ENCODE assay signal across 36 mouse cellular contexts in the genomic region with DNA sequence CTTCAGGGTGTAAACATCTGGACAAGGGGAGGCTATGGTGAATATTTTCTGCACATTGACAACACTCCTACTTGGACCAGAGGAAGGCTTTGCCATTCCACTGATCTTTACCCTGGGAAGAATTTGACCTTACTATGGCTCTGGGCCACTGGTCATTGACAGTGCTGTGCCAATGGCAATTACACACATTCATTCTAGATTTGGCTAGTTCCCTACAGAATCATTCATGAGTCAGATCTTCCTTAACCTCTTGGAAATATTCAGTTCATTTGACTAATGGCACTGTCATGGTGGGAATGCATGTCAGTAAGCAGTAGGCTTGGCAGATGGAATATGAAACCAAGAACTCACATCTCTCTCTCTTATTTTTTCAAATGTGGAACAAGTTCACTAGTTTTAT. TPM values are rescaled to one million over a fixed set of nuclear protein-coding genes. Genes with fewer than 3 reads are reported as not detected.
DNase-seq lines count a peak whose midpoint lies in the region; ATAC-seq and TF ChIP-seq lines count a peak whose summit lies in the region.
"Had no signal": no experiment of that assay in that cellular context is flagged by ENCODE, and none has a peak within 500 bp of the region (broad histone marks: within the 10 kb centered on the region; RNA-seq: fewer than 3 reads in every experiment).

No protein-coding gene starts in this region.

- H3K4me3 ChIP-seq in liver, adult 2 months (ENCODE audit: insufficient read depth, low read depth, low read length): no peak overlapping the region
- no peak overlapping the region for H3K4me3 ChIP-seq in liver, embryonic 11.5 days (ENCODE audit: low read depth, low read length)
- no peak overlapping the region for H3K4me3 ChIP-seq in embryonic fibroblast, embryonic 13.5 days (ENCODE audit: insufficient read depth, low read length)
- no peak overlapping the region for H3K4me3 ChIP-seq in hindbrain, embryonic 16.5 days (ENCODE audit: low read length)
- H3K4me3 ChIP-seq: embryonic facial prominence, embryonic 10.5 days; embryonic facial prominence, embryonic 13.5 days; forebrain, embryonic 10.5 days; forebrain, embryonic 13.5 days; gastrocnemius, adult 2 months; hindbrain, embryonic 12.5 days; hindbrain, embryonic 15.5 days; intestine, embryonic 15.5 days had no signal

- H3K4me2 ChIP-seq in liver, embryonic 11.5 days: no peak overlapping the region
- H3K4me2 ChIP-seq in hindbrain, embryonic 16.5 days (ENCODE audit: low read length): no peak overlapping the region
- H3K4me2 ChIP-seq: embryonic facial prominence, embryonic 13.5 days; forebrain, embryonic 13.5 days; heart, embryonic 11.5 days; hindbrain, embryonic 12.5 days; hindbrain, embryonic 15.5 days; intestine, embryonic 15.5 days had no signal

- no peaks in the 10 kb centered on the region for H3K4me1 ChIP-seq in liver, adult 2 months (ENCODE audit: control insufficient read depth, insufficient read depth, low read length)
- no peaks in the 10 kb centered on the region for H3K4me1 ChIP-seq in liver, embryonic 11.5 days (replicated peaks; ENCODE audit: control insufficient read depth, insufficient read depth, low read length)
- no peaks in the 10 kb centered on the region for H3K4me1 ChIP-seq in embryonic fibroblast, embryonic 13.5 days (ENCODE audit: control insufficient read depth, insufficient read depth, low read length)
- no peaks in the 10 kb centered on the region for H3K4me1 ChIP-seq in hindbrain, embryonic 16.5 days (ENCODE audit: control insufficient read depth, insufficient read depth, low read depth, low read length)
- H3K4me1 ChIP-seq: embryonic facial prominence, embryonic 10.5 days; embryonic facial prominence, embryonic 13.5 days; forebrain, embryonic 10.5 days; forebrain, embryonic 13.5 days; hindbrain, embryonic 12.5 days; hindbrain, embryonic 15.5 days; intestine, embryonic 15.5 days had no signal

- no peak for TF ChIP-seq CTCF in liver, adult 2 months (IDR thresholded peaks at IDR 0.05; ENCODE audit: low read depth, low read length)
- TF ChIP-seq CTCF in embryonic fibroblast, embryonic 13.5 days (IDR thresholded peaks at IDR 0.05; ENCODE audit: borderline replicate concordance, insufficient read depth, low read length): no peak

- H3K79me2 ChIP-seq in liver, adult 2 months (ENCODE audit: control insufficient read depth, insufficient read depth, low read length): no peaks in the 10 kb centered on the region

- H3K36me3 ChIP-seq in liver, adult 2 months (ENCODE audit: control insufficient read depth, insufficient read depth, low read length): no peaks in the 10 kb centered on the region
- no peaks in the 10 kb centered on the region for H3K36me3 ChIP-seq in liver, embryonic 11.5 days (ENCODE audit: control insufficient read depth, insufficient read depth, low read length)
- H3K36me3 ChIP-seq in hindbrain, embryonic 16.5 days (ENCODE audit: control insufficient read depth, insufficient read depth, low read length): no peaks in the 10 kb centered on the region
- H3K36me3 ChIP-seq: embryonic facial prominence, embryonic 10.5 days; embryonic facial prominence, embryonic 13.5 days; forebrain, embryonic 10.5 days; hindbrain, embryonic 12.5 days; hindbrain, embryonic 15.5 days; intestine, embryonic 15.5 days had no signal

- no peak overlapping the region for H3K9ac ChIP-seq in liver, adult 2 months (ENCODE audit: low read depth, low read length)
- no peak overlapping the region for H3K9ac ChIP-seq in liver, embryonic 11.5 days (ENCODE audit: low read depth, low read length)
- no peak overlapping the region for H3K9ac ChIP-seq in hindbrain, embryonic 16.5 days (ENCODE audit: low read depth, low read length)
- H3K9ac ChIP-seq: embryonic facial prominence, embryonic 13.5 days; forebrain, embryonic 13.5 days; hindbrain, embryonic 12.5 days; hindbrain, embryonic 15.5 days; intestine, embryonic 15.5 days had no signal

- no peaks in the 10 kb centered on the region for H3K27me3 ChIP-seq in liver, adult 2 months (ENCODE audit: control insufficient read depth, insufficient read depth, low read length)
- no peaks in the 10 kb centered on the region for H3K27me3 ChIP-seq in liver, embryonic 11.5 days (replicated peaks; ENCODE audit: control insufficient read depth, insufficient read depth, low read length)
- H3K27me3 ChIP-seq in hindbrain, embryonic 16.5 days (replicated peaks; ENCODE audit: control insufficient read depth, insufficient read depth, low read length): no peaks in the 10 kb centered on the region
- H3K27me3 ChIP-seq: embryonic facial prominence, embryonic 13.5 days; forebrain, embryonic 13.5 days; hindbrain, embryonic 12.5 days; hindbrain, embryonic 15.5 days; intestine, embryonic 15.5 days had no signal

- TF ChIP-seq POLR2A in liver, adult 2 months (IDR thresholded peaks at IDR 0.05; ENCODE audit: extremely low read depth, insufficient read depth, low read length): no peak
- TF ChIP-seq POLR2A in embryonic fibroblast, embryonic 13.5 days (IDR thresholded peaks at IDR 0.05; ENCODE audit: low read depth, low read length): no peak

- DNase-seq in adrenal gland, adult 2 months: peak; percentile 30
- no peak for DNase-seq in adrenal gland, postnatal 10 days
- peak; percentile 68 for DNase-seq in liver, adult 2 months (ENCODE audit: extremely low read depth, low read depth, low spot score)
- DNase-seq in liver, embryonic 11.5 days (ENCODE audit: low spot score): no peak
- peak; percentile 91 for DNase-seq in NIH3T3 (ENCODE audit: low read depth)
- DNase-seq in layer of hippocampus, adult 18-20 months (ENCODE audit: low spot score in 2 of 2): no peak
- DNase-seq: adrenal gland, postnatal 25 days; cerebellum, adult 11-12 months; cerebellum, adult 8-10 months; cerebellum, postnatal 36 days; embryo, embryonic 11 days; gastrocnemius, adult 2 months; gastrocnemius, postnatal 14 days; heart, adult 11 months had no signal

- H3K9me3 ChIP-seq in liver, embryonic 11.5 days (ENCODE audit: control insufficient read depth, low read length): no peaks in the 10 kb centered on the region
- H3K9me3 ChIP-seq in hindbrain, embryonic 16.5 days (ENCODE audit: control insufficient read depth, low read length): no peaks in the 10 kb centered on the region
- H3K9me3 ChIP-seq: embryonic facial prominence, embryonic 13.5 days; hindbrain, embryonic 15.5 days; intestine, embryonic 15.5 days had no signal

- no peak overlapping the region for H3K27ac ChIP-seq in liver, adult 2 months (replicated peaks; ENCODE audit: insufficient read depth, low read depth, low read length)
- no peak overlapping the region for H3K27ac ChIP-seq in liver, embryonic 11.5 days (ENCODE audit: low read depth, low read length)
- 0 out of 2 replicates have a peak overlapping the region, but pooled peaks have one; percentile 47 for H3K27ac ChIP-seq in embryonic fibroblast, embryonic 13.5 days (ENCODE audit: insufficient read depth, low read length)
- H3K27ac ChIP-seq in hindbrain, embryonic 16.5 days (ENCODE audit: low read depth, low read length): no peak overlapping the region
- H3K27ac ChIP-seq: embryonic facial prominence, embryonic 10.5 days; embryonic facial prominence, embryonic 13.5 days; forebrain, embryonic 10.5 days; forebrain, embryonic 13.5 days; gastrocnemius, adult 2 months; hindbrain, embryonic 12.5 days; hindbrain, embryonic 15.5 days; intestine, embryonic 15.5 days had no signal

- ATAC-seq in liver, embryonic 11.5 days (replicated peaks; ENCODE audit: low FRiP score): no peak
- ATAC-seq in hindbrain, embryonic 16.5 days: no peak
- ATAC-seq: activated CD4-positive, CD25-positive, alpha-beta regulatory T cell, adult 4 months; forebrain, embryonic 13.5 days; forebrain, embryonic 16.5 days; intestine, embryonic 15.5 days had no signal

RNA-seq across cellular contexts. Expression of a gene that starts 2.6 kb away (rescaled TPM):
- total RNA-seq in adrenal gland, adult 2 months (2021): not detected
- not detected in 2 replicates for polyA plus RNA-seq in adrenal gland, adult 2 months (2012; rRNA removed)
- not detected for total RNA-seq in adrenal gland, postnatal 10 days (2021)
- not detected in 2 replicates for total RNA-seq in liver, adult 2 months (2014; rRNA removed)
- not detected in 2 replicates for polyA plus RNA-seq in liver, adult 2 months (2012; rRNA removed)
- not detected in 2 replicates for polyA plus RNA-seq in liver, embryonic 11.5 days (2014; fragmentation: Nextera tagmentation; extraction: Ambion mirVana)
- not detected in 2 replicates for polyA plus RNA-seq in embryonic fibroblast, embryonic 13.5 days (2011; ENCODE audit: insufficient read length, low read depth, missing spikeins)
- polyA plus RNA-seq in hindbrain, embryonic 16.5 days (2015; fragmentation: Nextera tagmentation; extraction: Ambion mirVana): not detected in 2 replicates
- total RNA-seq in layer of hippocampus, adult 18-20 months (2021): not detected
- total RNA-seq: adrenal gland, adult 18-20 months; adrenal gland, postnatal 25 days; ES-E14; gastrocnemius, adult 2 months; gastrocnemius, postnatal 14 days; gastrocnemius, postnatal 4 days; heart, adult 8-10 months; heart, postnatal 25 days; hematopoietic stem cell, adult 5-6 weeks had no signal
- polyA plus RNA-seq: activated CD4-positive, CD25-positive, alpha-beta regulatory T cell, adult 4 months; brain, embryonic 14.5 days; cortical plate, adult 2 months; embryonic facial prominence, embryonic 10.5 days; embryonic facial prominence, embryonic 13.5 days; forebrain, embryonic 10.5 days; forebrain, embryonic 13.5 days; forebrain, embryonic 16.5 days; heart, embryonic 11.5 days; heart, embryonic 14.5 days; heart, postnatal 0 days; hindbrain, embryonic 12.5 days; hindbrain, embryonic 15.5 days; intestine, embryonic 15.5 days had no signal

RNA-seq across cellular contexts. Expression of a gene that starts 4.7 kb away (rescaled TPM):
- total RNA-seq in adrenal gland, adult 2 months (2021): not detected
- not detected in 2 replicates for polyA plus RNA-seq in adrenal gland, adult 2 months (2012; rRNA removed)
- total RNA-seq in adrenal gland, postnatal 10 days (2021): not detected
- not detected in 2 replicates for total RNA-seq in liver, adult 2 months (2014; rRNA removed)
- polyA plus RNA-seq in liver, adult 2 months (2012; rRNA removed): not detected in 2 replicates
- not detected in 2 replicates for polyA plus RNA-seq in liver, embryonic 11.5 days (2014; fragmentation: Nextera tagmentation; extraction: Ambion mirVana)
- not detected in 2 replicates for polyA plus RNA-seq in embryonic fibroblast, embryonic 13.5 days (2011; ENCODE audit: insufficient read length, low read depth, missing spikeins)
- polyA plus RNA-seq in hindbrain, embryonic 16.5 days (2015; fragmentation: Nextera tagmentation; extraction: Ambion mirVana): not detected in 2 replicates
- not detected for total RNA-seq in layer of hippocampus, adult 18-20 months (2021)
- total RNA-seq: adrenal gland, adult 18-20 months; adrenal gland, postnatal 25 days; ES-E14; gastrocnemius, adult 2 months; gastrocnemius, postnatal 14 days; gastrocnemius, postnatal 4 days; hematopoietic stem cell, adult 5-6 weeks had no signal
- polyA plus RNA-seq: activated CD4-positive, CD25-positive, alpha-beta regulatory T cell, adult 4 months; brain, embryonic 14.5 days; cortical plate, adult 2 months; embryonic facial prominence, embryonic 10.5 days; embryonic facial prominence, embryonic 13.5 days; forebrain, embryonic 10.5 days; forebrain, embryonic 13.5 days; forebrain, embryonic 16.5 days; heart, embryonic 11.5 days; heart, embryonic 14.5 days; heart, postnatal 0 days; hindbrain, embryonic 12.5 days; hindbrain, embryonic 15.5 days; intestine, embryonic 15.5 days had no signal

RNA-seq across cellular contexts. Expression of a gene that starts 4.7 kb away (rescaled TPM):
- total RNA-seq in adrenal gland, adult 2 months (2021): not detected
- polyA plus RNA-seq in adrenal gland, adult 2 months (2012; rRNA removed): not detected in 2 replicates
- total RNA-seq in adrenal gland, postnatal 10 days (2021): not detected
- total RNA-seq in liver, adult 2 months (2014; rRNA removed): not detected in 2 replicates
- polyA plus RNA-seq in liver, adult 2 months (2012; rRNA removed): not detected in 2 replicates
- not detected in 2 replicates for polyA plus RNA-seq in liver, embryonic 11.5 days (2014; fragmentation: Nextera tagmentation; extraction: Ambion mirVana)
- 0.10 TPM in 1 of 2 replicates, not detected in the other for polyA plus RNA-seq in embryonic fibroblast, embryonic 13.5 days (2011; ENCODE audit: insufficient read length, low read depth, missing spikeins)
- polyA plus RNA-seq in hindbrain, embryonic 16.5 days (2015; fragmentation: Nextera tagmentation; extraction: Ambion mirVana): not detected in 2 replicates
- not detected for total RNA-seq in layer of hippocampus, adult 18-20 months (2021)
- total RNA-seq: adrenal gland, adult 18-20 months; adrenal gland, postnatal 25 days; gastrocnemius, adult 2 months; gastrocnemius, postnatal 14 days; gastrocnemius, postnatal 4 days; heart, postnatal 25 days; hematopoietic stem cell, adult 5-6 weeks had no signal
- polyA plus RNA-seq: activated CD4-positive, CD25-positive, alpha-beta regulatory T cell, adult 4 months; brain, embryonic 14.5 days; cortical plate, adult 2 months; embryonic facial prominence, embryonic 10.5 days; embryonic facial prominence, embryonic 13.5 days; forebrain, embryonic 10.5 days; forebrain, embryonic 13.5 days; forebrain, embryonic 16.5 days; heart, embryonic 11.5 days; heart, embryonic 14.5 days; heart, postnatal 0 days; hindbrain, embryonic 12.5 days; hindbrain, embryonic 15.5 days; intestine, embryonic 15.5 days had no signal

RNA-seq across cellular contexts. Expression of a gene that starts 59.5 kb away (rescaled TPM):
- total RNA-seq in adrenal gland, adult 2 months (2021): not detected
- not detected in 2 replicates for polyA plus RNA-seq in adrenal gland, adult 2 months (2012; rRNA removed)
- not detected for total RNA-seq in adrenal gland, postnatal 10 days (2021)
- total RNA-seq in liver, adult 2 months (2014; rRNA removed): not detected in 2 replicates
- polyA plus RNA-seq in liver, adult 2 months (2012; rRNA removed): not detected in 2 replicates
- polyA plus RNA-seq in liver, embryonic 11.5 days (2014; fragmentation: Nextera tagmentation; extraction: Ambion mirVana): not detected in 2 replicates
- polyA plus RNA-seq in embryonic fibroblast, embryonic 13.5 days (2011; ENCODE audit: insufficient read length, low read depth, missing spikeins): not detected in 2 replicates
- polyA plus RNA-seq in hindbrain, embryonic 16.5 days (2015; fragmentation: Nextera tagmentation; extraction: Ambion mirVana): not detected in 2 replicates
- total RNA-seq in layer of hippocampus, adult 18-20 months (2021): not detected
- total RNA-seq: adrenal gland, adult 18-20 months; adrenal gland, postnatal 25 days; ES-E14; gastrocnemius, adult 2 months; gastrocnemius, postnatal 14 days; gastrocnemius, postnatal 4 days; heart, adult 8-10 months; heart, postnatal 25 days; hematopoietic stem cell, adult 5-6 weeks had no signal
- polyA plus RNA-seq: activated CD4-positive, CD25-positive, alpha-beta regulatory T cell, adult 4 months; brain, embryonic 14.5 days; cortical plate, adult 2 months; embryonic facial prominence, embryonic 10.5 days; embryonic facial prominence, embryonic 13.5 days; forebrain, embryonic 10.5 days; forebrain, embryonic 13.5 days; forebrain, embryonic 16.5 days; heart, embryonic 11.5 days; heart, embryonic 14.5 days; heart, postnatal 0 days; hindbrain, embryonic 12.5 days; hindbrain, embryonic 15.5 days; intestine, embryonic 15.5 days had no signal

Comparison
In these comparisons a context has a peak if more than half of its experiments do, and no peak if none do; other contexts are left out.
1. DNase-seq: peak in adrenal gland, adult 2 months (single experiment), liver, adult 2 months (single experiment) and NIH3T3 (single experiment); none in adrenal gland, postnatal 10 days (single experiment), liver, embryonic 11.5 days (single experiment) and layer of hippocampus, adult 18-20 months (0 of 2).